Mouse (Mus musculus) kidney, postnatal 10 days (tissue): ENCODE data around the gene Rras2.

Source experiments
- DNase-seq: peaks from one replicate; pipeline ENCODE4 v3.0.0; 2021; ENCODE audit warnings: mixed read lengths

The Rras2 gene

GRCm38 (mm10) chr7:114110500-114110899, 7.1 kb downstream of the Rras2 start:
- no peak for DNase-seq

- no peak for DNase-seq
Measured at GRCm38 (mm10) chr7:114105886-114106285, 11.7 kb downstream of the Rras2 start.

DNA sequence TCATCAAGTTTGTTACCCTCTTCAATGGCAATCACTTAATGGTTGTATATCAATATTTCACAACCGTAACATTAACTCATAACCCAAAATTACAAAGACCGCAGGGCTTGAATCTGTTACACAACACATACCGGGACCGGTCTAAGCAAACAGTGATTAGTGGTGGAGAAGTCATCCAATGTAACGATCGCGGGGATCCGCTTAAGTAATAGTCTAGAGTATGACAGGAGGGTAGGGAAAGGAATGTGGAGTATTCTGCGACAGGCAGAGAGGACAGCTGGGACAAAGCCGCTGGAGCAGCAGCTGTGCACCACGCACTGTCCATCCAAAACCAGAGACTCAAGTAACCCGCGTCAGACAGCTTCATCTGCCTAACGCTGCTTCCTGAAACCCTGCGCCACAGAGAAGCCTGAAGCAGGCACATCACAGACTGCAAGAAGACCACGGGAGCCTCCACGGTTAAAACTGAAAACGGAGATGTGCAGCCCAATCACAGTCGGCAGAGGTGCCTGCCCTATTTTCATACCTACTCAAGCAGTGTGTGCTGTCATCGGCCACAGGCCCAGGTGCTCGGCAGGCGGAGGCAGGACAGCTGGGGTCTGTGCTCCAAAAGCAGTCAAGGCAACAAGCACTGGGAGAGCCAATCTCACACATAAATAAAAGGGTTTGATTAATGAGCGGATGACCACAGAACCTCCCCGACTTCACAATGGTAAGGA, 13.8 kb downstream of the Rras2 start:
- DNase-seq = peak; percentile 44

DNA sequence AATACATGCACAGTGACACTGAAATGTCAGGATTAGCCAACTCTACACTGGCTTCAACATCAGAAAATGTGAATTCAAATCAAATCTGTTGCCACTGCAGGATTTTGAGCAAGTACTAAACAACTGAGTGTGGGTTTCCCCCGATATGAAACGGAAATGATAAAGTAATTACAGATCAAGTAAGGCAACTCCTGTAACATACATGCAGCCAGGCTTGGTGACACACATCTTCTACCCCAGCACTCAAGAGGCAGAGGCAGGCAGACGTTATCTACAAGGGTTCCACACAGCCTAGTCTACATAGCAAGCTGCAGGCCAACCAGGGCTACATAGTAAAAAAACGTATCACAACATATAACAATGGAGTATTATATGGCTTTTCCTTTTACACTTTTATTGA, 14.4 kb downstream of the Rras2 start:
- no peak for DNase-seq

DNA sequence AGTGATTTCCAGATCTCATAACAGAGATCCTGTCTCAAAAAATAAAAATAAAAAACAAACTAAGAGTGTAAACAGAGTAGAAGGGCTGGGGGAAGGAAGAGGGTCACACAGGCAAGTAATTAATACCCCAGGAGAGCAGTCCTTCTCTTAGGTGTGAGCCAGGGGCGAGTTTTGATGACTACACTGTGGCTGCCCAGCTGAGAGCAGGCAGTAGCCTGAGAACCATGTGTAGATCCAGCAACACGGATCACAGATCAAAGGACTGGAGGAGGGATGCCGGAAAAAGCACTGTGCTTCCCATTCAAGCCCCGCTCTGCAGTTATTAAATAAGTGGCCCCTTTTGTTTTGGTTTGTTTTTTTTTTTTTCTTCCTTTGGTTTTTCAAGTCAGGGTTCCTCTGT, 15.0 kb downstream of the Rras2 start:
- no peak for DNase-seq

DNA sequence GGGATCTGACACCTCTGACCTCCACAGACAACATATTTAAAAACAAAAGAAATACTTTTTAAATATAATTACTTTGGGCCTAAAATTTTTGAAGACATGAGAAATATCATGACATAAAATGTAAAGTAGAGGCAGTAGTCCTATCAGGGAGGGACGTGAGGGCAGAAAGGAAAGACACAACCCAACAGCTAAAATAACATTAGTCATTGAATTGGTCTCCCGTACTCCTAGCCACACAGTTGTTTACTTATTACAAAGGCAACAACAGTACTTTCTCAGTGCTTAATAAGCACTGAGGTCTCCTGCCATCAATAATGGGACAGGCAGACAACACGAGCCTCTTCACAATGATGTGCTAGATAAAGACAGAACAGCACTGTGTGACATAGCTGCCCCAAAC, 16.2 kb downstream of the Rras2 start:
- DNase-seq = no peak

DNA sequence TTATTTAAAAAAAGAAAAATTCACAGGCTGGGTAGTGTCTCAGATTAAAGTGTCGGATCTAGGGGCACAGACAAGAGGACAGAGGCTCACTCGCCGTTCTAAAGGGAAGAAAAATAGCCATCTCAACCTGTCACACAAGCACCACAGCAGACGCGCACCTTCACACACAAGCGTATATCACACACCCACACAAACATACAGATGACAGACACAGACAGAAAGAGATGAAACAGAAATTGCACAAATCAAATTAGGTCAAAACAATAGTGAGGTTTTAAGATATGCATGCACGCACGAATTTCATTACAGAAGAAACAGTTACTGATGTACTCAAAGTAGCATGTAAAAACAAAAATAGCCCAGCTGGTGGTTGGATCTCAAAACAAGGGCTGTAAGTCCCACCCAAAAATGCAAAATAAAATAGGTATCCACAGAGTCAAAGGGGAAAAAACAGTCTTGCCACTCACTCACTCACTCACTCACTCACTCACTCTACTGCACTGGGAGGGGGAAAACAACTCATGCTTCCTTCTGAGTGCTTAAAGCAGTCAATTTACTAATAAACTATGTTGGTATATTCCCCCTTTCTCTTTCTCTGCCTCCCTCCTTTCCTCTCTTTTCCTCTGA, 23.9 kb downstream of the Rras2 start:
- DNase-seq = no peak

DNA sequence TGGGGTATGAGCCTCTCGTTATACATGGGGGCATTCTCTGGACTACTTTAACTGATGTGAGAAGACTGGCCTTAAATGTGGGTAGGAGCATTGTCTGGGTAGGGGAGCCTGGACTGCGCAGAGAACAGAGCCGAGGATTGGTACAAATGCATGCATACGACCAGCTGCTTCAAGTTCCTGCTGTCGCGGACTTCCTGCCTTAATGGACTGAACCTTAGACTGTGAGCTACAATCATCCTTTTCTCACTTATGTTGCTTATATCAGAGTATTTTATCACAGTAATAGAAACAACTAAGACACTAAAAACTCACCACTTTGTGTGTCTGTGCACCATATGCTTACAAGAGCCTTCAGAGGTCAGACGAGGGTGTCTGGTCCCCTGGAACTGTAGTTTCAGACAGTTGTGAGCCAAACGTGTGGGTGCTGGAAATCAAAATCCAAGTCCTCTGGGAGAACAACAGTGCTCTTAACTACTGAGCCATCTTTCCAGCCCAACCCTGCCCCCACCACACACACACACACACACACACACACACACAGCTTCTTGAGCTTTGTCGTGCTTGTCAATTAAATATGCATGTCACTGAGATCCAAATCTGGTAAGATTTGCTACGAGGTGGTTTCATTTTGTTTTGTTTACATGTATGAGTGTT, 26.6 kb downstream of the Rras2 start:
- DNase-seq = no peak

DNA sequence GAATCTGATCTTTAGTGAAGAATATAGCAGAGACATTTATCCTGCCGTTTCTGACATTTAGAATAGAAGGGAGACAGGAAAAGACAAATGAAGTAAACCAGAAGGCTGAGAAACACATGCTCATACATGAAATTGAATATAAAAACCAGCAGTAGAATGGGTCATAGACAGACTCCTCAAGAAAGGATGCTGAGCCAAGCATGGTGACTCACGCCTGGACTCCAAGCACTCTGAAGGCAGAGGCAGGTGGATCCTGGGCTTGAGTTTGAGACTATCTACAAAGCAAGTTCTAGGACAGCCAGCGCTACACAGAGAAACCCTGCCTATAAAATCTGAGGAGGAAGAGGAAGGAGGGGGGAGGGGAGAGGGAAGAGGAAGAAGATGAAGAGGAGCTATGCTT, 27.4 kb downstream of the Rras2 start:
- no peak for DNase-seq

DNA sequence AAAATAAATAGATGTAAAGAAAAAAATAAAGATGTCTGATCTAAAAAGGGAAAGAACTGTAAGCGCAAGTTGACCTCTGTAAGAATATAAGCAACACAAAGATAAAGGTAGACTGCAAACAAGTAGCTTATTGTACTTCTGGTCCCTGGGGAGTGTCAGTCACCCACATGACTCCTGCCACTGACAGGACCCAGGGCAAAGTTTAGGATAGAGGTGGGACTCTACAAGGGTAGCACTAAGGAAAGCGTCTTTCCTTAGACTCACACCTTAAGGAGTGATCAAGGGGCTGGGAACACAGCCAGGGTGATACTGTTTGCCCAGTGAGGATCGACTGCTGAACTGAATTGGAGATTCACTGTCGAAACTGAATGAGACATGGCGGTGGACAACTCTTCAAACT, 28.7 kb downstream of the Rras2 start:
- no peak for DNase-seq

DNA sequence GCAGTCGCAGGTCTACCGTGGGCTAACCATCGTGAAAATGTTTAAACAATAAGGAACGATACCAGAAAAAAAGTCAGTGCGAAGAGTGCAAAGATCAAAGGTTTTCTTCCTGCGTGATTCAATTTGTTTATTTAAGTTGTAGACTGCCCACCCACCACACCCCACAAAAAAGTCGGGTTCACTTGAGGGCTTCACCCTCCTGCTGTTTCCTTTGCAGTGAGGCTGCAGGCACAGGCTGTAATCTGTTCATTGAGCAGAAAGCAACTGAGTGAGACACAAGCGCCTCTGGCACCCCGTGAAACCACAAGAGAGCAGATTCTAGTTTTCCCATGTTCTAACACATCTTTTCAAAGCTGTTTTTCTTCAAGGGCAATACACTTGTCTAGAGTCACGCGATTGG, 29.6 kb downstream of the Rras2 start:
- DNase-seq = no peak

- DNase-seq = no peak
Measured at GRCm38 (mm10) chr7:114087341-114087740, 30.2 kb downstream of the Rras2 start.

- DNase-seq = no peak
Measured at GRCm38 (mm10) chr7:114086021-114086710, 31.4 kb downstream of the Rras2 start.

GRCm38 (mm10) chr7:114083760-114084159, 33.8 kb downstream of the Rras2 start:
- no peak for DNase-seq

- no peak for DNase-seq
Measured at GRCm38 (mm10) chr7:114083088-114083487, 34.5 kb downstream of the Rras2 start.

DNA sequence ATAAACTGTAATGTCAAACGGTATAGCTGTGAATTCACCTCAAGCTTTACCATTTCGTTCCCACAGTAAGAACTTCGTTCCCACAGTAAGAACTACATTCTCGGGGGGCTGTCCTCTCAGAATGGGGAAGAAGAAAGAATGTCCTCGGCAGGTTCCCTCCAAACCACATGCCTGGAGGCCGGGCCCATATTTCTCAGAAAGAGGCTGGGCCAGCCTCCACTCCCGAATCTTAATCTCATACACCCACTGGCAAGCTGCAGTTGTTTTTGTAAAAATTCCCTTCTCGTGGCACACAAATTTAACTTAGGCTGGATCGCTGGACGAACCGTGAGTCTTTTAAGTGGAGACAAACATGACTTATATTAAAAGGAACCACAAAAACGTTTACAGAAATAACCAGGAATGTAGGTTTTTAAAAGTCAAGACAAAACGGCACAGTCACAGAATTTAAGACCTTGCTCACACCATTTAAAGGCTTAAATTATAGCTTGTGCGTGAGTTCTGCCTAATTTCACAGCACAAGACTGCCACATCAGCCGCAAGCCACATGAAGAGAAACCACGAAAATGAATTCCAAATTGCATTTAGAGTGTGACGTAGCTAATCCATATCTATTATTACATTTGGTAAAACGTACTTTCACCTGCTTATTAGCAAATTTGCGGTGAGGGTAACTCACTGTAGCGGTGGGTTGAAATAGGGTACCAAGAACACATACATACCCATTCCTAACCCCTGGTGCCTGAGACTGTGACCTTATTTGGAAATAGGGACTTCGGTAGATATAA, 35.8 kb downstream of the Rras2 start:
- no peak for DNase-seq

DNA sequence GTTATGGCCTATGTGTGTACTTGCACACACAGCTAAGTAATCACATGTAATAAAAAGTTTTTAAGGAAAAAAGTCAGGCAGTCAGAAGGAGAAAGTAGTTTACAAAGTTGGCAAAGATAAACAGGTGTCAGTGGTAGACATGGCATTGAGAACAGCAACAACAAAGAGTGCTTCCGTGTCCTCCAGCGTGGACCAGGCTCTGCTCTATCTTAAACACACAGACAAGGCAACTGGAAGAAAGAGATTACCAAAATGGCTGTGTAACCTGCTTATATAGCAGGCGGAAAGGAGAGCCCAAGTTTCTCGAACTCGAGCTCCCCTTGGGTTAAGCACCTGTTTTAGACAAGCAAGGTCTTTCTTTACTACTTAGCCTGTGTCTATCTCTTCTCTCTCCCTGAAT, 37.3 kb downstream of the Rras2 start:
- no peak for DNase-seq

GRCm38 (mm10) chr7:114079343-114079742, 38.2 kb downstream of the Rras2 start:
- no peak for DNase-seq

DNA sequence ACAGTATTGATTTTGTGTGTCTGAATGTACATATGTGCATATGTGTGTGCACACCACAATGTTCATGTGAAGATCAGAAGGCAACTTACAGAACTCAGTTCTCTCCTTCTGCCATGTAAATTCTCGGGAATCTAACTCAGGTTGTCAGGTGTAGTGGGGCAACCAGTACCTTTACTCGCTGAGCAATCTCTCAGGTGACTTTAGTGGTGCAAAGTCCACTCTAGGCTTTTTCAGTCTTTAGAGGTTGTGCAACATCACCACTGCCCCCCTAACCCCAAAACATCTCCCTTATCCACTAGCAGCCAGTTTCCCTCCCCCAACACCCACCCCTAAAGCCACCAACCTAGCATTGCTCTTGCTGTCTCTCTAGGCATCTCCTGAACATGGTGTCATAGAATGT, 43.0 kb downstream of the Rras2 start:
- no peak for DNase-seq

DNA sequence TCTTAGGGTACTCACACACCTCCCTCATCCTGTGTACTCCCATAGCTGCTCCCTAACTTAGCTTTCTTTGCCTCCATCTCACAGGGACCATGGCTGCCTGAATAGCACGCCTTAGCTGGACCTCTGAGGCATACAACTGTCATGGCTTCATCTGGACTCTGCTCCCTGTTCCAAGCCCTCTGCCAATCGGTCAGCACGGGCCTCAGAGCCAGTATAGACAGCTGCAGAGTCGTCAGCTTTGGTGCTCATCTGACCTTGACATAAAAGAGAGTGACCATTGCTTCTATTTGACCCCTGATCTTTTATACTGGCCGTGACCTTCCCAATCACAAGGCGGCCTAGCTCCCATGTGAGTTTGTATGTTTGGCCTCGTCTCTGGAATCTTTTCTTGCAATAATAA, 43.4 kb downstream of the Rras2 start:
- no peak for DNase-seq

GRCm38 (mm10) chr7:114071851-114072616, 45.5 kb downstream of the Rras2 start:
- DNase-seq = peak; percentile 41

DNA sequence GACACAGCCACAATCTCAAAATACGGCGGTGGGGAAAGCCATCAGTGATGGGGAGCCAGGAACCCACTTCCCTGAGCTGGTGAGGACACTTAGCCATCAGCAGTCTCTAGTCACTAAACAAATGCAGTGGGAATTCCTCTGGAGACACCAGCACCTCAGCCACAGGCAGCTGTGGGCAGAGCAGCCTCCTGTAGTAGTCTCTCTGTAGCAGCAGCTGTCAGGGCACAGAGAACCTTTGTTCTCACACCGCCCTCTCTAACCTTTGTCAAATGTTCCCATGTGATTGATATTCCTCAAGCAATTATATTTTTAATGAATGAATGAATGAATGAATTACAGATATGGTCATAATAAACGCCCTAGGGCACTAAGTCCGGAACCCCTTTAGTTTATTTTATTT, 46.2 kb downstream of the Rras2 start:
- DNase-seq = no peak
